Mouse (Mus musculus) CH12.LX (cell line): Measurements from ENCODE around the gene Rad9a. TPM values are rescaled to one million over a fixed set of nuclear protein-coding genes. Genes with fewer than 3 reads are reported as not detected.
A peak's percentile ranks its signal among the peaks of the same experiment; 100 is the strongest.

Experiments
- DNase-seq: peaks from one replicate; pipeline ENCODE4 v3.0.0-alpha.2; 2013; ENCODE audit errors: extremely low read depth
- H3K27ac ChIP-seq: 2 replicates; pipeline ENCODE4 v1.5.1; 2012; ENCODE audit warnings: low read depth, mild to moderate bottlenecking, control low read depth, moderate library complexity; ENCODE audit not compliant: insufficient read depth
- H3K27me3 ChIP-seq: replicated peaks from 2 replicates; pipeline ENCODE3; 2012; ENCODE audit warnings: inconsistent platforms
- H3K36me3 ChIP-seq, 2 experiments: replicated peaks in 1 of 2; 2 replicates each; pipeline versions ENCODE3 to v1.6.1; 2012; ENCODE audit warnings: inconsistent platforms in 1 of 2, low read length in 1 of 2, mild to moderate bottlenecking in 1 of 2, mixed read lengths in 1 of 2, moderate library complexity in 1 of 2; ENCODE audit not compliant: control insufficient read depth in 1 of 2, insufficient read depth in 1 of 2
- H3K4me1 ChIP-seq, 2 experiments: 2 replicates each; pipeline ENCODE4 v1.6.1; 2012; ENCODE audit warnings: inconsistent platforms in 1 of 2, moderate library complexity in 1 of 2; ENCODE audit not compliant: insufficient read depth in 2 of 2, control insufficient read depth in 1 of 2
- H3K4me2 ChIP-seq: 2 replicates; pipeline ENCODE4 v1.6.1; 2012; ENCODE audit warnings: low read depth, mild to moderate bottlenecking, control low read depth; ENCODE audit not compliant: poor library complexity, insufficient read depth, severe bottlenecking
- H3K4me3 ChIP-seq, 3 experiments: fragments of 150-350 bp in 1 of 3; sonication (generic) in 1 of 3; replicated peaks in 1 of 3; 2 replicates each; pipeline versions ENCODE3 to v1.5.1; 2011 to 2012; ENCODE audit warnings: low read depth in 2 of 3, low read length in 2 of 3, mild to moderate bottlenecking in 2 of 3, moderate library complexity in 2 of 3, control low read depth in 1 of 3, improper control_type of control experiment in 1 of 3, inconsistent platforms in 1 of 3, mixed read lengths in 1 of 3; ENCODE audit not compliant: poor library complexity in 1 of 3
- H3K79me2 ChIP-seq: replicated peaks from 2 replicates; pipeline ENCODE4 v1.6.1; 2012; ENCODE audit warnings: mild to moderate bottlenecking, moderate library complexity; ENCODE audit not compliant: control insufficient read depth, poor library complexity, insufficient read depth, severe bottlenecking; ENCODE audit errors: extremely low read depth
- H3K9ac ChIP-seq: 2 replicates; pipeline ENCODE4 v1.6.1; 2012; ENCODE audit warnings: low read depth, mild to moderate bottlenecking, control low read depth, moderate library complexity; ENCODE audit not compliant: insufficient read depth
- H3K9me3 ChIP-seq: replicated peaks from 2 replicates; pipeline ENCODE3; 2012; ENCODE audit warnings: low read length, inconsistent platforms, mixed read lengths
- BHLHE40 ChIP-seq: IDR thresholded peaks from 2 replicates; pipeline ENCODE4 v1.6.1; 2011; ENCODE audit warnings: mild to moderate bottlenecking, low read depth, low read length, improper control_type of control experiment
- E2F4 ChIP-seq: IDR thresholded peaks from 2 replicates; pipeline ENCODE4 v1.6.1; 2011; ENCODE audit warnings: low read depth, low read length, improper control_type of control experiment; ENCODE audit not compliant: insufficient replicate concordance
- ELF1 ChIP-seq: IDR thresholded peaks from 2 replicates; pipeline ENCODE4 v1.6.1; 2014; ENCODE audit warnings: low read depth, mild to moderate bottlenecking, inconsistent platforms, low read length, improper control_type of control experiment
- EP300 ChIP-seq: IDR thresholded peaks from 2 replicates; pipeline ENCODE4 v1.6.1; 2011; ENCODE audit warnings: low read length, improper control_type of control experiment
- JUND ChIP-seq: conservative IDR thresholded peaks from 2 replicates; pipeline ENCODE4 v1.6.1; 2011; ENCODE audit warnings: low read depth, low read length, improper control_type of control experiment
- MEF2A ChIP-seq: IDR thresholded peaks from 2 replicates; pipeline ENCODE4 v1.6.1; 2014; ENCODE audit warnings: low read depth, mild to moderate bottlenecking, inconsistent platforms, low read length, improper control_type of control experiment, borderline replicate concordance
- MXI1 ChIP-seq: IDR thresholded peaks from 2 replicates; pipeline ENCODE4 v1.6.1; 2011; ENCODE audit warnings: mild to moderate bottlenecking, low read depth, low read length, improper control_type of control experiment
- NELFE ChIP-seq: IDR thresholded peaks from 2 replicates; pipeline ENCODE4 v1.6.1; 2011; ENCODE audit warnings: low read depth, low read length, improper control_type of control experiment
- NRF1 ChIP-seq: IDR thresholded peaks from 2 replicates; pipeline ENCODE4 v1.6.1; 2014; ENCODE audit warnings: low read depth, mild to moderate bottlenecking, inconsistent platforms, low read length, improper control_type of control experiment, moderate library complexity
- POLR2A ChIP-seq: IDR thresholded peaks from 2 replicates; pipeline ENCODE4 v1.6.1; 2011; ENCODE audit warnings: low read depth, mild to moderate bottlenecking, improper control_type of control experiment, low read length
- POLR2AphosphoS2 ChIP-seq: IDR thresholded peaks from 2 replicates; pipeline ENCODE4 v1.6.1; 2011; ENCODE audit warnings: low read depth, low read length, improper control_type of control experiment
- RAD21 ChIP-seq: IDR thresholded peaks from 2 replicates; pipeline ENCODE4 v1.6.1; 2011; ENCODE audit warnings: low read depth, mild to moderate bottlenecking, low read length, improper control_type of control experiment, moderate library complexity
- SIN3A ChIP-seq: IDR thresholded peaks from 2 replicates; pipeline ENCODE4 v1.6.1; 2012; ENCODE audit warnings: low read length, improper control_type of control experiment, inconsistent platforms
- TCF12 ChIP-seq: IDR thresholded peaks from 2 replicates; pipeline ENCODE4 v1.6.1; 2014; ENCODE audit warnings: low read depth, mild to moderate bottlenecking, inconsistent platforms, low read length, improper control_type of control experiment
- ZMIZ1 ChIP-seq: IDR thresholded peaks from 2 replicates; pipeline ENCODE4 v1.6.1; 2012; ENCODE audit warnings: low read depth, mild to moderate bottlenecking, inconsistent platforms, low read length, improper control_type of control experiment
- dilution Hi-C: fragments of 300-500 bp; cut with MboI; formaldehyde crosslinking; loops from 2 replicates; pipeline ENCODE4 v1.14.3; 2020; ENCODE audit warnings: low sequenced_read_pairs; ENCODE audit not compliant: extremely low pct_unique_long_range_greater_than_20kb, extremely low pct_ligation_motif_present
- in situ Hi-C: fragments of 300-500 bp; cut with MboI; formaldehyde crosslinking; loops from 3 replicates; pipeline ENCODE4 v1.14.3; 2019; ENCODE audit warnings: low sequenced_read_pairs, low pct_ligation_motif_present, low pct_unique_long_range_greater_than_20kb, mixed read lengths
- polyA plus RNA-seq: library from polyadenylated mRNA; unstranded; fragments of >175 nt; gene quantifications from 2 replicates; pipeline ENCODE4 v1.2.1, GENCODE M21; 2012; ENCODE audit warnings: low read depth; ENCODE audit not compliant: insufficient read length
- total RNA-seq, 2 experiments: library from RNA; depleted of rRNA; stranded (reverse); fragments of 300-350 nt in 1 of 2; fragments of >200 nt in 1 of 2; gene quantifications; 2 replicates each; pipeline ENCODE4 v1.2.3; 2012 to 2014

The Rad9a gene
- total and polyA plus RNA-seq, 3 experiments, result 14.3 to 20.5 (median 20.0) TPM

- H3K27ac ChIP-seq, result no peak overlapping the region
- no peak overlapping the region for H3K4me2 ChIP-seq
- H3K79me2 ChIP-seq, result peaks cover 29% of the 10 kb centered on the region
- H3K4me3 ChIP-seq, result no peak overlapping the region
- peaks cover 51 to 70% of the 10 kb centered on the region in 2 experiments for H3K36me3 ChIP-seq
- TF ChIP-seq MXI1, result no peak
- TF ChIP-seq JUND, result no peak
- TF ChIP-seq E2F4, result no peak
- 0 out of 2 replicates have a peak, but pooled peaks have one; percentile 22 for TF ChIP-seq POLR2A
- TF ChIP-seq ZMIZ1, result peak; percentile 63
- no peak for TF ChIP-seq EP300
- TF ChIP-seq, all 38 proteins: peak for 2
- H3K9me3 ChIP-seq, result no peaks in the 10 kb centered on the region
- in situ Hi-C loops (no loop called here), dilution Hi-C loops (no loop called here)
- H3K27me3 ChIP-seq, result no peaks in the 10 kb centered on the region
- DNase-seq, result no peak
- H3K4me1 ChIP-seq, result peaks cover 6 to 60% of the 10 kb centered on the region in 2 experiments
- H3K9ac ChIP-seq, result no peak overlapping the region
Observed at GRCm38 (mm10) chr19:4194776-4195650, 6.4 kb downstream of the Rad9a start.

- Histone ChIP-seq H3K9ac (no peak overlapping the region), H3K79me2 (peaks cover 38% of the 10 kb centered on the region), H3K4me1 (peaks cover 11 to 55% of the 10 kb centered on the region in 2 experiments), H3K9me3 (no peaks in the 10 kb centered on the region), H3K4me2 (peak overlapping the region; percentile 52; the same call in 1 of the 2 replicates), H3K4me3 (no peak overlapping the region), H3K27me3 (no peaks in the 10 kb centered on the region), H3K27ac (0 out of 2 replicates have a peak overlapping the region, but pooled peaks have one; percentile 11), H3K36me3 (peaks cover 46 to 63% of the 10 kb centered on the region in 2 experiments)
- DNase-seq, result no peak
- dilution Hi-C loops (no loop called here), in situ Hi-C loops (no loop called here)
- no peak for TF ChIP-seq MEF2A
- no peak for TF ChIP-seq SIN3A
- TF ChIP-seq NRF1, result no peak
- no peak for TF ChIP-seq ELF1
- TF ChIP-seq BHLHE40, result no peak
- no peak for TF ChIP-seq E2F4
- no peak for TF ChIP-seq TCF12
- TF ChIP-seq RAD21, result no peak
- TF ChIP-seq POLR2AphosphoS2, result no peak
- no peak for TF ChIP-seq NELFE
- no peak for TF ChIP-seq EP300
- TF ChIP-seq, all 38 proteins: peak for 0
Observed at GRCm38 (mm10) chr19:4194021-4194724, 7.3 kb downstream of the Rad9a start.
